Mouse (Mus musculus) skeletal muscle tissue, postnatal 0 days (tissue): ENCODE measurements around the gene Olfr921. TPM values are rescaled to one million over a fixed set of nuclear protein-coding genes. Genes with fewer than 3 reads are reported as not detected.

Source experiments
- polyA plus RNA-seq: library from polyadenylated mRNA; unstranded; fragments of >200 nt; fragmentation: Nextera tagmentation; extraction: Ambion mirVana; gene quantifications from 2 replicates; pipeline ENCODE4 v1.2.1, GENCODE M21; 2015

Olfr921 gene
- polyA plus RNA-seq = not detected in 2 replicates

DNA sequence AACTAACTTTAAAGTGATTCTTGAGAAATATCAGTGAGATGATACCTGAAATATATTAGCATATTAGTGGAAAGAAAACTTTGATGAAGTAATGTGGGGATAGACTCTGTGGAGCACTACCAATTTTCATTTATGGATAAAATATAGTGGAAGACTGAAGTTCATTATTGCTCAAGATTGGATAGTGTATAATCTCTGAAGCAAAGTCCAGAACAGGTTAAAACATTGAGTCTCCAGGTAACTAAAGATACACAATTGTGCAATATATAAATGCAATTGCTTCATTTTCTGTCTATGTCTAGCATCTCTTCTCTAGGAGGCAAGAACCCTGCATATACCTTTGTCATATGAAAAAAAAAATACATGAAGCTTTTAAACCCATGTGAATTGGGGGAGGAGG is at the start of gene Olfr921:
TSS of gene Olfr921 (plus strand) at position 301 of the 400 bp plus-strand sequence.

GRCm38 (mm10) chr9:38751999-38752398 is 20.9 kb upstream of the Olfr921 start, which contains the start of gene Olfr920:
TSS of gene Olfr920 (plus strand) at chr9:38752299.

DNA sequence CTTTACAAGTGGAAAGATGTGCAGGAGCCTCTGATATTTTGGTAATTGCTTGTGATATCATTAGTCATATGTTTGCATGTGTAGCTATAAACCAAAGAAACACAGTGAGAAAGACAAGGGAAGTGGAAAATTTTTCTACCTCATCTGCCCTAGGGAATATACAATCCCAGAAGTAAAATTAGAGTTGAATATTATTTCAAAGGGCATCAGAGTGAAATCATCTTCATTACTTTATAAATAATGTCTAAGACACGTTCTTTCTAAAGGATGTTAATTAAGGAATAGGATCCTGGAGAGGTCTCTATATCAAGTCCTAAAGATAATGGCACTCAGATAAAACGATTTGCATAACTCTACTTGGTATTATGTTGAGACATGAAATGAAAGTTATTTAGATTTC is 41.4 kb downstream of the Olfr921 start, which contains the start of gene Olfr922:
TSS of gene Olfr922 (plus strand) at position 301 of the 400 bp plus-strand sequence.

DNA sequence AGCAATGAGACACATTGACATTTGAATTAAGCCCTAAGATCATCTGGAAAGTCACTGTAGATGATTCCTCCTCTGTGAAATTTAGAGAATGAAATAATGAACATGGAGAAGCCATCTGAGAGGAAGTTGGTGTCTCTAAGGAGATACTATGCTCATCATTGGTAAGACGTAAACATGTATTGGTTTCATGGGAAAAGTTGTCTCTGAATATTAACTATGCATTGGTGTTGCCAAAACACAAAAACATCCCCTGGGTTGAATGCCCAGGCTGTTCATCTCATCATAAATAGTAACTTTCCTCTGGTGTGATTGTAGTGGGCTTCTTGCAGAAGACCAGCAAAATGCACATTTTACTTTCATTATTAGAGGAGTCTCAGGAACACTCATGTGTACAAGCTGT is 53.4 kb downstream of the Olfr921 start, which contains the start of gene Olfr923:
TSS of gene Olfr923 (plus strand) at position 301 of the 400 bp plus-strand sequence.

Other genes starting within 250 kb of the Olfr921 start
- not detected in 2 replicates for gene Olfr910, start 235.2 kb upstream of the Olfr921 start, polyA plus RNA-seq
- not detected in 2 replicates for gene Olfr912, start 192.9 kb upstream of the Olfr921 start, polyA plus RNA-seq
- not detected in 2 replicates for gene Olfr913, start 180.3 kb upstream of the Olfr921 start, polyA plus RNA-seq
- gene Olfr914, start 168.0 kb upstream of the Olfr921 start, polyA plus RNA-seq = not detected in 2 replicates
- not detected in 2 replicates for gene Olfr916, start 113.2 kb upstream of the Olfr921 start, polyA plus RNA-seq
- gene Olfr917, start 107.2 kb upstream of the Olfr921 start, polyA plus RNA-seq = not detected in 2 replicates
- not detected in 2 replicates for gene Olfr918, start 98.5 kb upstream of the Olfr921 start, polyA plus RNA-seq
- gene Olfr919, start 69.4 kb upstream of the Olfr921 start, polyA plus RNA-seq = not detected in 2 replicates
- gene Vwa5a, start 54.8 kb upstream of the Olfr921 start, polyA plus RNA-seq = 24.7 and 26.0 TPM in 2 replicates
- 0.14 and 0.17 TPM in 2 replicates for gene Olfr920, start 20.8 kb upstream of the Olfr921 start, polyA plus RNA-seq
- gene Olfr922, start 41.5 kb downstream of the Olfr921 start, polyA plus RNA-seq = not detected in 2 replicates
- not detected in 2 replicates for gene Olfr923, start 53.5 kb downstream of the Olfr921 start, polyA plus RNA-seq
- gene Olfr924, start 71.4 kb downstream of the Olfr921 start, polyA plus RNA-seq = not detected in 2 replicates
- gene Olfr26, start 82.0 kb downstream of the Olfr921 start, polyA plus RNA-seq = not detected in 2 replicates
- not detected in 2 replicates for gene Olfr926, start 104.1 kb downstream of the Olfr921 start, polyA plus RNA-seq
- not detected in 2 replicates for gene Olfr930, start 156.7 kb downstream of the Olfr921 start, polyA plus RNA-seq
- not detected in 2 replicates for gene Olfr933, start 199.2 kb downstream of the Olfr921 start, polyA plus RNA-seq
- gene Olfr934, start 215.2 kb downstream of the Olfr921 start, polyA plus RNA-seq = not detected in 2 replicates
- not detected in 2 replicates for gene Olfr935, start 226.6 kb downstream of the Olfr921 start, polyA plus RNA-seq